Mouse (Mus musculus): ENCODE data around the gene Rpl22. TPM values are rescaled to one million over a fixed set of nuclear protein-coding genes. Genes with fewer than 3 reads are reported as not detected.

The Rpl22 gene
- polyA plus RNA-seq, 1 experiment: 8.7 TPM

- Histone ChIP-seq H3K4me1 (ENCODE audit: control insufficient read depth, insufficient read depth, insufficient read length, low read length) (peaks cover 3% of the 10 kb centered on the region), H3K36me3 (ENCODE audit: control insufficient read depth, insufficient read depth, low read length) (peaks cover 5% of the 10 kb centered on the region; the same call in 1 of the 2 replicates), H3K4me3 (ENCODE audit: low read depth, low read length) (peak within 1 kb of the TSS; percentile 41), H3K27me3 (ENCODE audit: control insufficient read depth, insufficient read depth, low read length) (peaks cover 23% of the 10 kb centered on the region), H3K27ac (ENCODE audit: insufficient read depth, low read depth, low read length) (no peak within 1 kb of the TSS)
- TF ChIP-seq CTCF (IDR thresholded peaks at IDR 0.05; ENCODE audit: extremely low read depth, insufficient read length, insufficient replicate concordance, low read depth, low read length) (no peak), POLR2A (IDR thresholded peaks at IDR 0.05; ENCODE audit: low read depth, low read length) (no peak)
- 2% methylated on average over 107 of the region's 120 CpGs for WGBS
These were observed 13.1 kb downstream of the Rpl22 start, which contains the start of gene Chd5 for GRCm38 (mm10) chr4:152338419-152339292. Gene Chd5, plus strand, starts transcription at chr4:152338651.

GRCm38 (mm10) chr4:152339293-152339790 is 13.8 kb downstream of the Rpl22 start:
- peaks cover 1% of the 10 kb centered on the region; the same call in 1 of the 2 replicates for H3K36me3 ChIP-seq (ENCODE audit: control insufficient read depth, insufficient read depth, low read length)
- WGBS: 8% methylated on average over 21 of the region's 26 CpGs
- H3K27me3 ChIP-seq (ENCODE audit: control insufficient read depth, insufficient read depth, low read length): peaks cover 23% of the 10 kb centered on the region
- TF ChIP-seq POLR2A (IDR thresholded peaks at IDR 0.05; ENCODE audit: low read depth, low read length) (no peak), CTCF (IDR thresholded peaks at IDR 0.05; ENCODE audit: extremely low read depth, insufficient read length, insufficient replicate concordance, low read depth, low read length) (no peak)
- H3K4me1 ChIP-seq (ENCODE audit: control insufficient read depth, insufficient read depth, insufficient read length, low read length): peaks cover 9% of the 10 kb centered on the region
- H3K27ac ChIP-seq (ENCODE audit: insufficient read depth, low read depth, low read length): no peak overlapping the region
- H3K4me3 ChIP-seq (ENCODE audit: low read depth, low read length): 0 out of 2 replicates have a peak overlapping the region, but pooled peaks have one; percentile 4

GRCm38 (mm10) chr4:152340584-152341284 is 15.2 kb downstream of the Rpl22 start:
- H3K27me3 ChIP-seq (ENCODE audit: control insufficient read depth, insufficient read depth, low read length): peaks cover 23% of the 10 kb centered on the region
- H3K4me1 ChIP-seq (ENCODE audit: control insufficient read depth, insufficient read depth, insufficient read length, low read length): peaks cover 19% of the 10 kb centered on the region
- TF ChIP-seq POLR2A (IDR thresholded peaks at IDR 0.05; ENCODE audit: low read depth, low read length) (no peak), CTCF (IDR thresholded peaks at IDR 0.05; ENCODE audit: extremely low read depth, insufficient read length, insufficient replicate concordance, low read depth, low read length) (no peak)
- H3K4me3 ChIP-seq (ENCODE audit: low read depth, low read length): no peak overlapping the region
- no peak overlapping the region for H3K27ac ChIP-seq (ENCODE audit: insufficient read depth, low read depth, low read length)
- H3K36me3 ChIP-seq (ENCODE audit: control insufficient read depth, insufficient read depth, low read length): no peaks in the 10 kb centered on the region
- 41% methylated on average over 15 of the region's 15 CpGs for WGBS

- Histone ChIP-seq H3K4me3 (ENCODE audit: low read depth, low read length) (no peak overlapping the region), H3K36me3 (ENCODE audit: control insufficient read depth, insufficient read depth, low read length) (no peaks in the 10 kb centered on the region), H3K4me1 (ENCODE audit: control insufficient read depth, insufficient read depth, insufficient read length, low read length) (peaks cover 19% of the 10 kb centered on the region), H3K27me3 (ENCODE audit: control insufficient read depth, insufficient read depth, low read length) (peaks cover 20% of the 10 kb centered on the region), H3K27ac (ENCODE audit: insufficient read depth, low read depth, low read length) (no peak overlapping the region)
- 9% methylated on average over 5 of the region's 5 CpGs for WGBS
- peak; percentile 62; the same call in 1 of the 2 replicates for TF ChIP-seq CTCF (IDR thresholded peaks at IDR 0.05; ENCODE audit: extremely low read depth, insufficient read length, insufficient replicate concordance, low read depth, low read length)
- no peak for TF ChIP-seq POLR2A (IDR thresholded peaks at IDR 0.05; ENCODE audit: low read depth, low read length)
These were observed 17.8 kb downstream of the Rpl22 start for GRCm38 (mm10) chr4:152343296-152343695.

- TF ChIP-seq CTCF (IDR thresholded peaks at IDR 0.05; ENCODE audit: extremely low read depth, insufficient read length, insufficient replicate concordance, low read depth, low read length) (no peak), POLR2A (IDR thresholded peaks at IDR 0.05; ENCODE audit: low read depth, low read length) (no peak)
- H3K27ac ChIP-seq (ENCODE audit: insufficient read depth, low read depth, low read length): no peak overlapping the region
- peaks cover 6% of the 10 kb centered on the region for H3K27me3 ChIP-seq (ENCODE audit: control insufficient read depth, insufficient read depth, low read length)
- H3K4me3 ChIP-seq (ENCODE audit: low read depth, low read length): no peak overlapping the region
- H3K36me3 ChIP-seq (ENCODE audit: control insufficient read depth, insufficient read depth, low read length): no peaks in the 10 kb centered on the region
- 28% methylated on average over 7 of the region's 7 CpGs for WGBS
- H3K4me1 ChIP-seq (ENCODE audit: control insufficient read depth, insufficient read depth, insufficient read length, low read length): peaks cover 18% of the 10 kb centered on the region
These were observed 19.1 kb downstream of the Rpl22 start for GRCm38 (mm10) chr4:152344651-152345050.

- no peak overlapping the region for H3K27ac ChIP-seq (ENCODE audit: insufficient read depth, low read depth, low read length)
- no peaks in the 10 kb centered on the region; the same call in 1 of the 2 replicates for H3K27me3 ChIP-seq (ENCODE audit: control insufficient read depth, insufficient read depth, low read length)
- no peak for TF ChIP-seq POLR2A (IDR thresholded peaks at IDR 0.05; ENCODE audit: low read depth, low read length)
- no peak for TF ChIP-seq CTCF (IDR thresholded peaks at IDR 0.05; ENCODE audit: extremely low read depth, insufficient read length, insufficient replicate concordance, low read depth, low read length)
- peaks cover 20% of the 10 kb centered on the region for H3K4me1 ChIP-seq (ENCODE audit: control insufficient read depth, insufficient read depth, insufficient read length, low read length)
- H3K36me3 ChIP-seq (ENCODE audit: control insufficient read depth, insufficient read depth, low read length): no peaks in the 10 kb centered on the region
- 33% methylated on average over 7 of the region's 7 CpGs for WGBS
- H3K4me3 ChIP-seq (ENCODE audit: low read depth, low read length): no peak overlapping the region
These were observed 19.8 kb downstream of the Rpl22 start for GRCm38 (mm10) chr4:152345120-152345889.

Measured in small intestine, adult 2 months (tissue).